Mouse (Mus musculus): ENCODE measurements at regions not wholly inside any gene's neighbourhood (a gene's known extent, or its start where the extent isn't known, plus 50 kb on each side); places are given as distances from the start of the nearest gene placed in this dataset.

DNA sequence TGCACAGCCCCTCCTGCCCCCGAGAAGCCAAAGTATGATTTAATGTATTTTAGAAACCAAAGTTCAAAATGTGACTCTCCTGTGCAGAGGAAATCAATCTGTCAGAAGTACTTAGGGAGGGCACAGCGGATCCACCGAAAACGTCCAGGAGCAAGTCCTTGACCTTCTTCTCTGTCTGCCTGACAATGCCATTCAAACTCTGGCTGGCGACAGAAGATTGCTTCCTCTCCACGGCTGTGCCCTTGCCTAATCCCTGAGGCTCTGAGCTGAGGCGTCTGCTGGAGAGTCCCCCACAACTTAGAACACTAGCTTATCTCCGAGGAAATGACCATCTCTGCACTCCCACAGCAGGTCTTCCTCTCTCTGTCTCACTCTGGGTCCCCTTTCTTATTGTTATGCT lies 69.0 kb upstream of the Dhx40 start:
- TF ChIP-seq GATA1 (IDR thresholded peaks at IDR 0.05; ENCODE audit: low read depth, low read length) (no peak), CTCF (IDR thresholded peaks at IDR 0.05 in 2 of 3, conservative IDR thresholded peaks at IDR 0.05 in 1 of 3; ENCODE audit: control insufficient read depth in 1 of 3, insufficient read depth in 1 of 3, low read depth in 2 of 3, low read length in 3 of 3, poor library complexity in 1 of 3, severe bottlenecking in 1 of 3) (no peak), CHD1 (IDR thresholded peaks at IDR 0.05; ENCODE audit: low read depth, low read length) (no peak)

Measured in MEL (cell line).